Mouse (Mus musculus) heart, adult 2 months (tissue): ENCODE data around the gene Trim65. TPM values are rescaled to one million over a fixed set of nuclear protein-coding genes. Genes with fewer than 3 reads are reported as not detected.

Experiments used
- DNase-seq, 2 experiments: peaks; one replicate each; pipeline ENCODE4 v3.0.0; 2021
- H3K27ac ChIP-seq: fragments of 200-600 bp; 2 replicates; pipeline ENCODE4 v1.8.1; 2022
- H3K27me3 ChIP-seq: fragments of 200-500 bp; 2 replicates; pipeline ENCODE4 v1.6.1; 2012; ENCODE audit warnings: mild to moderate bottlenecking, low read length, inconsistent platforms, mixed read lengths; ENCODE audit not compliant: control insufficient read depth, insufficient read depth
- H3K36me3 ChIP-seq: fragments of 200-500 bp; 2 replicates; pipeline ENCODE4 v1.6.1; 2012; ENCODE audit warnings: low read length, inconsistent platforms; ENCODE audit not compliant: control insufficient read depth, insufficient read depth
- H3K4me1 ChIP-seq: fragments of 200-500 bp; 2 replicates; pipeline ENCODE4 v1.6.1; 2011; ENCODE audit warnings: low read length; ENCODE audit not compliant: control insufficient read depth, insufficient read depth
- H3K4me3 ChIP-seq: fragments of 200-600 bp; 2 replicates; pipeline ENCODE4 v1.8.1; 2022
- H3K79me2 ChIP-seq: fragments of 200-500 bp; replicated peaks from 2 replicates; pipeline ENCODE4 v1.6.1; 2012; ENCODE audit warnings: mild to moderate bottlenecking, inconsistent platforms, low read length, moderate library complexity, mixed read lengths; ENCODE audit not compliant: control insufficient read depth, insufficient read depth
- H3K9ac ChIP-seq: fragments of 200-500 bp; 2 replicates; pipeline ENCODE4 v1.6.1; 2012; ENCODE audit warnings: low read depth, mild to moderate bottlenecking, control low read depth, inconsistent platforms, low read length, mixed read lengths
- CTCF ChIP-seq: fragments of 200-600 bp; IDR thresholded peaks from 2 replicates; pipeline ENCODE4 v1.8.1; 2022; ENCODE audit warnings: antibody characterized with exemption, mild to moderate bottlenecking, moderate library complexity
- EP300 ChIP-seq: fragments of 200-500 bp; IDR thresholded peaks from 2 replicates; pipeline ENCODE4 v1.6.1; 2011; ENCODE audit warnings: low read depth, low read length, control low read depth; ENCODE audit not compliant: insufficient read depth
- POLR2A ChIP-seq: fragments of 200-500 bp; IDR thresholded peaks from 2 replicates; pipeline ENCODE4 v1.6.1; 2011; ENCODE audit warnings: mild to moderate bottlenecking, low read depth, low read length, control low read depth; ENCODE audit not compliant: insufficient read depth
- WGBS: fragments of 180-500 bp; shearing (Covaris S2); methylation state at CpG from one replicate; pipeline ENCODE4 v1.1.7; 2018; 5-methylcytosine and 5-hydroxymethylcytosine counted together
- intact Hi-C: fragments of 180-260 bp; cut with DNase I; formaldehyde crosslinking; loops from one replicate; pipeline ENCODE4 v1.15.1; 2025
- polyA plus RNA-seq: library from polyadenylated mRNA; depleted of rRNA; stranded (reverse); fragments of >200 nt; gene quantifications from 2 replicates; pipeline ENCODE4 v1.2.3, GENCODE M21; 2012
- total RNA-seq, 2 experiments: library from RNA; stranded (reverse); gene quantifications; 2 replicates each; pipeline ENCODE4 v1.2.3; 2021

The Trim65 gene
- total and polyA plus RNA-seq, 3 experiments = 6.1 to 8.8 (median 8.6) TPM

DNA sequence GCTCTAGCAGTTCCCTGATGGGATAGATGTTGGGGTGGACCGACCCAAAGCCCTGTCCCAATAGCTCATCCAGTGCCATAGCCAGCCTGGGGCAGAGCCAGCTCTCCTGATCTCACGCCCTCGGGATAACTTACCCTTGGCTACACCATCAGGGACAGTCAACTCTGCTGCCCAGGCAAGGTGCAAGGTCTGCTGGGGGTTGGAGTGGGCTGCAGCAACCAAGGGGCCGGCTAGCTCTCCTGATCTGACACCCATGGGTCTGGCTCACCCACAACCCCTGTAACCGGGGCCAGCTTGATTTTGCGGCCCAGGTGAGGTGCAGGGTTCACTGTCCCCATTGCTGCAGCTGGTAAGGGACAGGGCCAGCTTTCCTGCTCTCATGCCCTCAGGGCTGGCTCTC, 39.3 kb downstream of the Trim65 start:
- Histone ChIP-seq H3K79me2 (no peaks in the 10 kb centered on the region), H3K4me3 (no peak overlapping the region), H3K4me1 (peaks cover 12% of the 10 kb centered on the region), H3K27ac (no peak overlapping the region), H3K27me3 (no peaks in the 10 kb centered on the region), H3K9ac (no peak overlapping the region), H3K36me3 (peaks cover 2% of the 10 kb centered on the region; the same call in 1 of the 2 replicates)
- intact Hi-C loops = no loop called here
- no peak for DNase-seq
- 87% methylated on average over 6 of the region's 6 CpGs for WGBS
- TF ChIP-seq CTCF = no peak
- no peak for TF ChIP-seq EP300
- TF ChIP-seq POLR2A = no peak

DNA sequence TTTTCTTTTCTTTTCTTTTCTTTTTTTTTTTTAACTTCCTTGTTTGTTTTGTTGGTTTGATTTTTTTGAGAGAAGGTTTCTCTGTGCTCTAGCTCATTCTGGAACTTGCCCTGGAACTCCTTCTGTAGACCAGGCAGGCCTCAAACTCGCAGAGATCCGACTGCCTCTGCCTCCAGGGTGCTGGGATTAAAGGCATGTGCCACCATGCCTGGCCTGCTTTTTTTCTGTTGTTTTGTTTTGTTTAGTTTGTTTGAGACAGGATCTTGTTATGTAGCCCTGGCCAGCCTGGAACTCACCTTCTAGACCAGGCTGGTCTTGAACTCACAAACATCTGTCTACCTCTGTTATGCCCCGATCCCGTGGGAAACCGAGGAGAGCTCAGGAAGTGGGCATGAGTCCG, 41.4 kb downstream of the Trim65 start:
- Histone ChIP-seq H3K27me3 (no peaks in the 10 kb centered on the region), H3K4me3 (no peak overlapping the region), H3K27ac (no peak overlapping the region; the same call in 1 of the 2 replicates), H3K9ac (no peak overlapping the region), H3K36me3 (peaks cover 2% of the 10 kb centered on the region; the same call in 1 of the 2 replicates), H3K4me1 (peaks cover 11% of the 10 kb centered on the region), H3K79me2 (no peaks in the 10 kb centered on the region; the same call in 1 of the 2 replicates)
- no peak for DNase-seq
- WGBS = 89% methylated on average over 6 of the region's 6 CpGs
- intact Hi-C loops = no loop called here
- TF ChIP-seq POLR2A (no peak), CTCF (no peak), EP300 (no peak)

DNA sequence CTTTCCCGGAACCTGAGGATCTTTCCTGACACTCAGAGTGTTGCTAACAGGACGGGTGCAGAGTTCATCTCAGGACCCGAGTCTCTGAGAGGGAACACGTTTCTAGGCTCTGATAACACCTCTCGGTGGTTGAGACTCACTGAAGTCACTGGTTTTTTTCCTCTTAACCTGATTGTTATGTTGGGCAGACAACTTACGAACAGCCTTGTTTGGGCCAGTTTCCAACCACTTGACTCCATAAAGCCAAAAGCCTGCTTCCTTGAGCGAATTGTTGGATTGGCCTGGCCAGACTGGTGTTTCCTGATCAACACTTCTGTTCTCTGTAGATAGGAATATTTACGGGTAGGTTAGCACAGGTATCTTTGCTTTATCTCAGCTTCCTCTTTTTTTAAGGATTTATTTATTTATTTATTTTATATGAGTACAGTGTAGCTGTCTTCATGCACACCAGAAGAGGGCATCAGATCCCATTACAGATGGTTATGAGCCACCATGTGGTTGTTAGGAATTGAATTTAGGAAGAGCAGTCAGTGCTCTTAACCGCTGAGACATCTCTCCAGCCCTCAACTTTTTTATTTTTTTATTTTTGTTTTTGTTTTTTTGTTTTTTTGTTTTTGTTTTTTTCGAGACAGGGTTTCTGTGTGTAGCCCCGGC, 42.1 kb downstream of the Trim65 start:
- 38% methylated on average over 11 of the region's 11 CpGs for WGBS
- Histone ChIP-seq H3K4me3 (no peak overlapping the region), H3K36me3 (peaks cover 2% of the 10 kb centered on the region; the same call in 1 of the 2 replicates), H3K79me2 (no peaks in the 10 kb centered on the region; the same call in 1 of the 2 replicates), H3K27ac (peak overlapping the region; percentile 56), H3K4me1 (peaks cover 7% of the 10 kb centered on the region), H3K27me3 (no peaks in the 10 kb centered on the region), H3K9ac (no peak overlapping the region)
- intact Hi-C loops = no loop called here
- no peak for DNase-seq
- TF ChIP-seq EP300 = no peak
- TF ChIP-seq POLR2A = 0 out of 2 replicates have a peak, but pooled peaks have one; percentile 19
- TF ChIP-seq CTCF = peak; percentile 66

DNA sequence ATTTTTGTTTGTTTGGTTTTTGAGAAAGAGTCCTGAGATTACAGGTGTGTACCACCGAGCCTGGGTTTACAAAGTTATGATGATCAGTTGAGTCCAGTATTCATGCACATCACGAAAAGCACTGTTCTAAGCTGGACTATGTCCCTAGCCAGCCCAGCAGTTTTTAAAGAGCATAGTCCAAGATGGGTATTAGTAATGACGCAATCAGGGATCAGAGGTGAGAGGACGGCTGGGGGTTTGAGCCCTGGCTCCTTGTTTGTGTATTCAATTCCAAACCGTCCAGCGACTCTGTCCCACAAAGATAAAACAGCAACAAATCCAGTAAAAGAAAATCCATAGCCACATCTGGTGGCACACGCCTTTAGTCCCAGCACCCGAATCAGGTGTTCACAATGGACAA, 42.7 kb downstream of the Trim65 start:
- intact Hi-C loops = no loop called here
- 62% methylated on average over 8 of the region's 8 CpGs for WGBS
- Histone ChIP-seq H3K79me2 (no peaks in the 10 kb centered on the region; the same call in 1 of the 2 replicates), H3K9ac (no peak overlapping the region), H3K36me3 (no peaks in the 10 kb centered on the region; the same call in 1 of the 2 replicates), H3K4me1 (peaks cover 5% of the 10 kb centered on the region), H3K27ac (peak overlapping the region; percentile 88), H3K4me3 (no peak overlapping the region), H3K27me3 (no peaks in the 10 kb centered on the region)
- no peak for DNase-seq
- TF ChIP-seq POLR2A (no peak), EP300 (no peak), CTCF (no peak)

DNA sequence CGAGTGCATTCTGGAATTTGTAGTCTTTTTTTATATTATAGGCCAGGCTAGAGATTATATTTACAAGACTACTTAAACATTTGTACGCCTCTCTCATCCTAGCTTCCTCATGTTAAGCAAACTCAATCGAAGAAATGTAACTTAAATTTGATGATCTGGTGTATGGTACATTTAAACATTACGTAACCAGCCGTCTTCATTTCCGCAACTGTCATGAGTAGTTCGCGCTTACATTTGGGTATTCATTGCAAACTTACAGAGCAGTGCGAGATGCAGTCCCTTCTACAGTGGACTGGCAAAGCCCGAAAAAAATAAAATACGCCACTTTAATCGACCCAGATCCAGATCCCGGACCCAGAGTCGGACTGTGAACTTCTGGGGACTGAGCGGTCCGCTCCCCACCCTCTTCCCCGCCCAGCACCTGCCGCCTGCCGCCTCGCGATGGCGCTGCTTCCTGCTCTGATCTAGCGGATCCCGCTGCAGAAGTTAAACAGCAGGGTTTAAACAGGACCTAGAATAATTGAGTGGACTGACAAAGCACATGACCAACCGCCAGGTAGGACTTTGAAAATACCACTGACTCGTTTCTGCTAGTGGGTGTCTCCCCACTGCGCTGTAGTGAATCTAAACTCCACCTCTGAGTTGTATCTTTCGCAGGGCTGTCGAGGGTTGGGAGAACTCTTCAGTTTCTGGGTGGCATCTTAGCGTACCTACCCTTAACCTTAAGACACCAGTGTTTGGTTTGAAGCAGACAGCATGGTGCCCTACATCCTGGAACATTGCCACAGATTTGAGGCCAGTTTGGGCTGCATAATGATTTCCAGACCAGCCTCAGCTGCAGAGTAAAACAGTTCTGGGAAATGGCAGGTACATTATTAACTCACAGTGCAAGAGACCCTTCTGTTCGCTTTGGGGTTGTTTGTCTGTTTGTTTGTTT, 43.5 kb downstream of the Trim65 start:
- Histone ChIP-seq H3K27ac (peak overlapping the region; percentile 88), H3K9ac (peak overlapping the region; percentile 75), H3K79me2 (no peaks in the 10 kb centered on the region; the same call in 1 of the 2 replicates), H3K36me3 (no peaks in the 10 kb centered on the region; the same call in 1 of the 2 replicates), H3K4me1 (peaks cover 5% of the 10 kb centered on the region), H3K4me3 (peak overlapping the region; percentile 57), H3K27me3 (no peaks in the 10 kb centered on the region)
- TF ChIP-seq CTCF (peak; percentile 94), EP300 (peak; percentile 93; the same call in 1 of the 2 replicates), POLR2A (peak; percentile 62)
- WGBS = 2% methylated on average over 31 of the region's 31 CpGs
- intact Hi-C loops = loop anchor here (1.0 kb wide), 2 partner anchors 22 to 43 kb away; no protein-coding TSS in a partner anchor
- peak; percentile 93 to 95 for DNase-seq
